Mouse (Mus musculus) limb, embryonic 12.5 days (tissue): ENCODE data around the gene Shroom4. TPM values are rescaled to one million over a fixed set of nuclear protein-coding genes. Genes with fewer than 3 reads are reported as not detected.

Experiments used
- ATAC-seq: fragments of 200-750 bp; cut with Nextera tagmentation; 2 replicates; pipeline ENCODE4 v1.8.0; 2017; ENCODE audit warnings: low read depth, moderate TSS enrichment; ENCODE audit not compliant: insufficient number of reproducible peaks, insufficient read depth, low FRiP score, low TSS enrichment
- H3K27ac ChIP-seq: fragments of 300-500 bp; sonication (generic); 2 replicates; pipeline ENCODE4 v1.5.1; 2016; ENCODE audit warnings: mild to moderate bottlenecking, moderate library complexity
- H3K27me3 ChIP-seq: fragments of 300-500 bp; sonication (generic); 2 replicates; pipeline ENCODE4 v1.6.1; 2016; ENCODE audit warnings: mild to moderate bottlenecking, moderate library complexity
- H3K36me3 ChIP-seq: fragments of 300-500 bp; sonication (generic); 2 replicates; pipeline ENCODE4 v1.6.1; 2016; ENCODE audit warnings: mild to moderate bottlenecking, moderate library complexity
- H3K4me1 ChIP-seq: fragments of 300-500 bp; sonication (generic); replicated peaks from 2 replicates; pipeline ENCODE4 v1.6.1; 2016
- H3K4me2 ChIP-seq: fragments of 300-500 bp; sonication (generic); 2 replicates; pipeline ENCODE4 v1.6.1; 2016; ENCODE audit warnings: mild to moderate bottlenecking, moderate library complexity
- H3K4me3 ChIP-seq: fragments of 300-500 bp; sonication (generic); replicated peaks from 2 replicates; pipeline ENCODE4 v1.5.1; 2016; ENCODE audit warnings: mild to moderate bottlenecking
- H3K9ac ChIP-seq: fragments of 300-500 bp; sonication (generic); replicated peaks from 2 replicates; pipeline ENCODE4 v1.6.1; 2016; ENCODE audit warnings: mild to moderate bottlenecking, moderate library complexity
- H3K9me3 ChIP-seq: fragments of 300-500 bp; sonication (generic); 2 replicates; pipeline ENCODE4 v1.6.1; 2016; ENCODE audit warnings: mild to moderate bottlenecking, moderate library complexity
- WGBS: fragments of 180-500 bp; shearing (Covaris S2); methylation state at CpG from one replicate; pipeline ENCODE4 v1.1.7; 2016; 5-methylcytosine and 5-hydroxymethylcytosine counted together
- polyA plus RNA-seq: library from polyadenylated mRNA; unstranded; fragments of >200 nt; fragmentation: Nextera tagmentation; extraction: Ambion mirVana; gene quantifications from 2 replicates; pipeline ENCODE4 v1.2.1, GENCODE M21; 2016

Shroom4 gene
- polyA plus RNA-seq, 1 experiment from 2014 or later, result 10.0 TPM

DNA sequence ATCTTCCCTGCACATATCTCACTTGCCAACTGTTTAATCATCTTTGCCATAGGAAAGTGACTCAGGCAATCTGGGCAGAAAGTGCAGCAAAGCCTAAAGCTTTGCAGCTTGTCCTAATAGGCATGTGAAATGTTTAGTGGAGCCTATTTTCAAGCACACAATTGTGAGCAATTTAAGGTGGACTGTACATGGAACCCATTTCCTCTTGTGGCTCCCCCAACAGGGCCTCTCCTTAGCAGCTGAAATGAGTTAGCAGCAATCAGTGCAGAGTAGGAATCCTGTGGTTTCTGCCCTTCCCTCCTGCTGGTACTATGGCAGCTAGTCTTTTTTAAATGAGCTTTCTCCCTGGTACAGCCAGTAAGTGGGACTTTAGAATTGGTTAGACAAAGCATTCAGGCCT, 95.8 kb downstream of the Shroom4 start:
- Histone ChIP-seq H3K9ac (no peak overlapping the region), H3K36me3 (no peaks in the 10 kb centered on the region), H3K4me3 (no peak overlapping the region), H3K9me3 (no peaks in the 10 kb centered on the region), H3K27ac (peak overlapping the region; percentile 72; the same call in 1 of the 2 replicates), H3K4me2 (no peak overlapping the region), H3K27me3 (no peaks in the 10 kb centered on the region), H3K4me1 (peaks cover 22% of the 10 kb centered on the region)
- ATAC-seq, result peak; percentile 68; the same call in 1 of the 2 replicates

DNA sequence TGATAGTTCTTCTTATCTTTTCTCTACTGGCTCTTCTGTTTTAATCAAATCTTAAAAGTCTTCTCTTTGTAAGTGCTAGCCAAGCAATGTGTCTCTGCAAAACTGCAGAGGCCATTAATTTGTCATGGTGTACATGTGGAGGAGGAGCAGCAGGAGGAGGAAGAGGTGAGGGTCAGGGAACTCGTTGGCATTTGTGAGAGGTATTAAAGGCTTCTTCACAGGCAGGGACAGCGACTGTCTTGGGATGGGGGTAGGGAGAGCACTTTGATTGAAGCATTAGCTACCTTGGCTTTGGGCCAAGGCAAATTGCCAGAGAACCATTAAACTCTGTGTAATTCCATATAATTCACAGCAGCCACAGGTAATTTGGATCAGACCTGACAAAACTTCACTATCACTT, 96.7 kb downstream of the Shroom4 start:
- Histone ChIP-seq H3K27me3 (no peaks in the 10 kb centered on the region), H3K27ac (peak overlapping the region; percentile 72), H3K4me2 (no peak overlapping the region), H3K9me3 (no peaks in the 10 kb centered on the region), H3K36me3 (no peaks in the 10 kb centered on the region), H3K4me1 (peaks cover 22% of the 10 kb centered on the region), H3K9ac (no peak overlapping the region), H3K4me3 (no peak overlapping the region)
- WGBS, result 24% methylated on average over 2 of the region's 2 CpGs
- no peak for ATAC-seq

DNA sequence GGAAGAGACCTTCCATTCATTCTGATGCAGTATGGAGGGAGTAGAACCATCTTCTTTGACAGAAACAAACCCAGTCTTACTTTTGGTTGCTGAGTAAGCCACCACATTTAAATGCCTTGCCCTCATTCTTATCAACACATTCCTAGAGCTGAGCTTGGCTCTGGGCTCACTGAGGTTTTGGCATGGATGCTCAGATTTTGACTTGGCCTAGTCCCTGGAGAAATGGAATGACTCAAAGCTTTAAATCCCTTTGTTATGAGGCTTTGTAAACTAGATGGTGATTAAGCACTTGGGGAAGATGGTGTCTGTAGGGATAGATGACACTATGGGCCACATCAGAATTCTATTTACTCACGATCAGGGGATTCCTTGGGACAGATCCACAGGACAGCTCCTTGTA, 102.2 kb downstream of the Shroom4 start:
- Histone ChIP-seq H3K9ac (no peak overlapping the region), H3K4me1 (no peaks in the 10 kb centered on the region), H3K27ac (no peak overlapping the region), H3K9me3 (no peaks in the 10 kb centered on the region), H3K4me3 (no peak overlapping the region), H3K4me2 (no peak overlapping the region), H3K36me3 (no peaks in the 10 kb centered on the region), H3K27me3 (no peaks in the 10 kb centered on the region)
- WGBS, result 91% methylated on average over 1 of the region's 1 CpGs
- no peak for ATAC-seq

DNA sequence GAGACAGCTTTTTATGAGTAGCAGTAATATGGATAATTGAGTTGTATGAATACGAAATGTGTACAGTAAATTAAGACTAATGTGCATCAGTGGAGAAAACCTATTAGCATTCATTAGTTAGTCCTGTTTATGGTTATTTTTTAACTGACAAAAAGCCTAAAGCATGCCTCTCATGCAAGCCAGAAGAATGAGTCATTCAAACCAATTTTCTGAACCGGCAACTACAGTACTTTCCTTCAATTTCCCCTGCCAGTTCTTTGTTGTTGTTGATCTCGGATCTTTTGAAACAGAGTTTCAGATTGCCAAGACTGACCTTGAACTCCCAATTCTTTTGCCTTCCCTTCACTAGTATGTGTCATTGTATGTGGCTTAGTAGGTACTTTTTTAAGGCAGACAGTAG, 117.6 kb downstream of the Shroom4 start:
- ATAC-seq, result no peak
- Histone ChIP-seq H3K27ac (no peak overlapping the region), H3K27me3 (no peaks in the 10 kb centered on the region), H3K4me3 (no peak overlapping the region), H3K4me2 (no peak overlapping the region), H3K9ac (no peak overlapping the region), H3K36me3 (no peaks in the 10 kb centered on the region), H3K9me3 (no peaks in the 10 kb centered on the region), H3K4me1 (no peaks in the 10 kb centered on the region)
- 72% methylated on average over 3 of the region's 3 CpGs for WGBS

DNA sequence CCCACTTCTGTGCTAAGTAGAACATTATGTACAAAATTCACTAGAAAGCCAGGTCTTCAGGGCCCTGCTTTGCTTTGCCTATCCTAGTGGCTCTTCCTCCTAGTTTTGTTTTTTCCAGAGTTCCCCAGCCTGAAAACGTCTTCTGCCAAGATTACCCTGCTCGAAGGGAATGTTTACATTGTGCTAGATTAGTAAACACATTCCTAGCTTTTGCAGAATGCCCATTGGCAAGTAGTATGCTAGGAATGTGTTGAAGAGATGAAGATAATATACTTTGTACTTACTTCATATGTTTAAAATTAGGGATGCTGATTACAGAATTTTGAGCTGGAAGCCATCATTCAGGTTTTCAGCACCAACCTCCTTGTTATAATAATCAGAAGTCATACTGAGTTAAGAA, 118.8 kb downstream of the Shroom4 start:
- Histone ChIP-seq H3K4me1 (no peaks in the 10 kb centered on the region), H3K9me3 (no peaks in the 10 kb centered on the region), H3K27me3 (no peaks in the 10 kb centered on the region), H3K9ac (no peak overlapping the region), H3K36me3 (no peaks in the 10 kb centered on the region), H3K4me3 (no peak overlapping the region), H3K4me2 (no peak overlapping the region), H3K27ac (no peak overlapping the region)
- 36% methylated on average over 2 of the region's 2 CpGs for WGBS
- ATAC-seq, result no peak

DNA sequence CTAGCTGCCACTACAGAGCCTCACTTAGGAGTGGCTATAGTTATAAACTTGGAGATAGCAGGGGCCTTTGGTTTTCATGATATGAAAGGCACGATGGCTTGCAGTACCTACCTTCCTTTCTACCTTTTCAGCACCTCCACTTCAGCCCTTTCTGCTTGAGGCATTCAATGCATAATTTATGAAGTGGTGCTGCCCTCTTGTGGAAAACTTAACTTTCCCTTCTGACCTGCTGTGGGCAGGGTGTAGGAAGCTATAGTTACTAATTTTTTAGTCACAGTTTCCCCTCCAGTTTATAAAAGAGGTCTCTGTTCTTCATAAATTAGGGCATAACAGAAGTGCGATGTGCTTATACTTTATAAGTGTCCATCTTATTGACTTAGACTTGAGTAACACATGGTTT, 123.3 kb downstream of the Shroom4 start:
- Histone ChIP-seq H3K27me3 (no peaks in the 10 kb centered on the region), H3K4me2 (no peak overlapping the region), H3K9me3 (no peaks in the 10 kb centered on the region), H3K4me1 (no peaks in the 10 kb centered on the region), H3K9ac (no peak overlapping the region), H3K27ac (no peak overlapping the region), H3K4me3 (no peak overlapping the region), H3K36me3 (no peaks in the 10 kb centered on the region)
- no peak for ATAC-seq
- WGBS, result 69% methylated on average over 2 of the region's 2 CpGs

DNA sequence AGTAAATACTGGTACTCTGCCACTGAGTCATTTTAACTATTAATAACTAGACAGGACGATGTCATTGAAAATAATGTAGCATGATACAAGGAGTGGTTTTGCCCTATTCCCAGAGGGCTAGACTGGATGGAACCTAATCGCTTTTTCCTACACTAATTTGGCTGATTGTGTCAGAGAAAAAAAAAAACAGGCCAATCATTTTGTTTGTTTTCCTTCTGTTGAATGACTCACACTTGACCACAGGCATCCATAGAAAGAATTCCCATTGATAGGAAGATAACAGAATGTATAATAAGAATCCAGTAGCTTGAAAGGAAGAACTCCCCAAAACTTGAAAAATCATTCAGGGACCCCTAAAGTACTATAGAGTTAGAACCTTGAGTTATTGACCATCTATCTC, 137.0 kb downstream of the Shroom4 start:
- Histone ChIP-seq H3K9ac (no peak overlapping the region), H3K9me3 (no peaks in the 10 kb centered on the region), H3K4me3 (no peak overlapping the region), H3K4me1 (no peaks in the 10 kb centered on the region), H3K4me2 (no peak overlapping the region), H3K36me3 (no peaks in the 10 kb centered on the region), H3K27ac (no peak overlapping the region), H3K27me3 (no peaks in the 10 kb centered on the region)
- ATAC-seq, result no peak
- 85% methylated on average over 2 of the region's 2 CpGs for WGBS

DNA sequence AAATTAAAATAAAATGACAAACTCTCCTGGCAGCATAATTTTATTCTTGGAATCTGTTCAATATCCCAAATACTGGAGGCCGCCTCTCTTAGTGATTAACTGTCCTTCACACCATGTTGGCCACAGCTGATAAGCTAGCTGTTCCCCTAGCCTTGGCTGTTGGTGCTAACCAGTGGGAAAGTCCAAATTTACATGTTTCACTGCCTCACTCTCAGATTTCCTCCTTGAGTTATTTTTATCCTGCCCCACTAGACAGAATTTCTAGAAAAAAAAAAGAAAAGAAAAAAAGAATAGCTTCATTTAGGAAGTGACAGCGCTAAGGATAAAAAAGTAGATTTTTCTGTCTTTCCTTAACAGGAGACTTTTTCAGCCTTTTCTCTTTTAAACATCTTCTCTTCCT, 138.0 kb downstream of the Shroom4 start:
- Histone ChIP-seq H3K4me1 (no peaks in the 10 kb centered on the region), H3K4me3 (no peak overlapping the region), H3K27me3 (no peaks in the 10 kb centered on the region), H3K4me2 (no peak overlapping the region), H3K9ac (no peak overlapping the region), H3K36me3 (no peaks in the 10 kb centered on the region), H3K27ac (no peak overlapping the region), H3K9me3 (no peaks in the 10 kb centered on the region)
- 78% methylated on average over 2 of the region's 2 CpGs for WGBS
- ATAC-seq, result no peak

DNA sequence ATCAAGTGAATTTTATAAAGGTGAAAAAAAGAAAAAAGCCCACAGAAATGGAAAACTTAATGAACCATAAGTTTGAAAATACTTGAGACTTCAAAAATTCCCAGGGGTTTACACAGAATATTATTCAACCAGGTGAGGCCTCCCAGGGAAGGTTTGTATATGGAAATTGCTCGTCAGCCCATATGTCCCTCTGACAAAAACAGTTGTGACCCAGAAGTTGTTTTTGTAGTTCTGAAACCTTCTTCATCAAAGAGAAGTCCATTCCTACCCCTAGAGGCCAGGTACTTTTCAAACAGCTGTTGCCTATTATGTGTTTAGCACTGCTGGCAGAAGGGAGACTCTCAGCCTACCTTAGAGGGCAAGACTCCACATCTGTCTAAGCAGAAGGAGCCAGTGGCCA, 165.4 kb downstream of the Shroom4 start:
- no peak overlapping the region for H3K9ac ChIP-seq
- no peaks in the 10 kb centered on the region for H3K9me3 ChIP-seq
- WGBS, result 68% methylated on average over 1 of the region's 1 CpGs
- ATAC-seq, result no peak
- no peaks in the 10 kb centered on the region for H3K4me1 ChIP-seq
- H3K4me3 ChIP-seq, result no peak overlapping the region
- no peak overlapping the region for H3K27ac ChIP-seq
- no peaks in the 10 kb centered on the region for H3K36me3 ChIP-seq
- no peak overlapping the region for H3K4me2 ChIP-seq
- no peaks in the 10 kb centered on the region for H3K27me3 ChIP-seq

DNA sequence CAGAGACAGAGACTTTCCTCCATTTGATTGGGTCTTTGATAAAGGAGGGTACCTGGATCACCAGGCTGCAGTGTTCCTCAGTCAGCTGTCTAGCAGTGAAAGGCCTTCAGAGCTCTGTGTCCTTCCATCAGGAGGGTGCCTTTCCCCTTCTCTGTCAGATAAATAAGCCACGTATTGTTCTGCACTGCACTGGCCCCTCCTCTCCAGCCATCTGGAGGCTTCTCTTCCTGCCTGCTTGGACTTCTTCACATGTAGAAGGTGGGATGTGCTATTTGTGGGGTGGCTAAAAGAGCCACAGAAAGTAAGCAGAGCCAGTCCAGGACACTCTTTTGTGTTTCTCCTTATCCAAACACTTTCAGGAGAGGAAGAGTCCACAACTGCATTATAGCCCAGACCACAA, 174.9 kb downstream of the Shroom4 start:
- H3K9ac ChIP-seq, result no peak overlapping the region
- H3K27me3 ChIP-seq, result no peaks in the 10 kb centered on the region
- no peaks in the 10 kb centered on the region for H3K9me3 ChIP-seq
- 42% methylated on average over 1 of the region's 1 CpGs for WGBS
- no peak overlapping the region for H3K27ac ChIP-seq
- ATAC-seq, result no peak
- no peaks in the 10 kb centered on the region for H3K36me3 ChIP-seq
- H3K4me1 ChIP-seq, result no peaks in the 10 kb centered on the region
- H3K4me2 ChIP-seq, result no peak overlapping the region
- no peak overlapping the region for H3K4me3 ChIP-seq

DNA sequence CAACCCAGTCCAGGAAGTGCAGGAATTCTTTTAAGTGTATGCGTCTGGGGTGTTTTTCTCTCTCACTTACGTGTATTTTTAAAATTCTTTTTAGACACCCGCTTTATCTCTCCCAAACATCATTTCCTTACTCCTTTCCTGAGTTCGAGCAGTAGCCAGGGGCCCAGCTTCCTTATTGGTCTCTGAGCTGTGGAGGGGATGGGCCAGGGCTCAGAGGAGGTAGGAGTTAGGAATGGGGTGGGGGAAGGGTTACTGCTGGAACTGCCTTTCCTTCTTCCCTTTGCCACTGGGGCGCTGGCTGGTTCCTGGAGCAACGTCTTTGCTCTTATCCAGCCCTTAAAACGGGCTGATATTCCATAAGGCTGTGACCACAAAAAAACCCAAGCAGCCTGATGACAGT, 177.3 kb downstream of the Shroom4 start:
- no peaks in the 10 kb centered on the region for H3K27me3 ChIP-seq
- no peak overlapping the region for H3K27ac ChIP-seq
- no peak overlapping the region for H3K4me2 ChIP-seq
- no peak overlapping the region for H3K4me3 ChIP-seq
- ATAC-seq, result no peak
- no peak overlapping the region for H3K9ac ChIP-seq
- WGBS, result 34% methylated on average over 7 of the region's 7 CpGs
- no peaks in the 10 kb centered on the region for H3K9me3 ChIP-seq
- H3K36me3 ChIP-seq, result no peaks in the 10 kb centered on the region; the same call in 1 of the 2 replicates
- H3K4me1 ChIP-seq, result no peaks in the 10 kb centered on the region

DNA sequence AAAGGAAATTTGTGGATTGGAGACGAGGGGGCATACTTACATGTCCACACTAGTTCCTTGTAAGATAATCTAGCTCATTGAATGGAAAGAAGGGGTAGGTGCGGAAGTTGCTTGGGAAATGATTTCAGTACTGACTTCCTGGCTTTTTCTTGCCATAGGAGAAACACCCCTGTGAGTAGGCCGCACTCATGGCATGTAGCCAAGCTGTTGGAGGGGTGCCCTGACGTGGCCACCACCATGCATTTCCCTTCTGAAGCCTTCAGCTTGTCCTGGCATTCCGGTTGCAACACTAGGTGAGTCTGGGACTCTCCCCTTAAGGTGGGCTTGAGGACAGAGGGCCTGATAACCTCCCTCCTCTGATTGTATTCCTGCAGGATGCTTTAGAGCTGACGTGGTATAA, 181.0 kb downstream of the Shroom4 start:
- 90% methylated on average over 6 of the region's 6 CpGs for WGBS
- Histone ChIP-seq H3K9ac (no peak overlapping the region), H3K27me3 (no peaks in the 10 kb centered on the region), H3K4me1 (no peaks in the 10 kb centered on the region), H3K4me2 (no peak overlapping the region), H3K27ac (no peak overlapping the region), H3K36me3 (peaks cover 23% of the 10 kb centered on the region), H3K4me3 (no peak overlapping the region), H3K9me3 (no peaks in the 10 kb centered on the region)
- ATAC-seq, result no peak
